Mouse (Mus musculus) heart, postnatal 36 days (tissue): ENCODE measurements around the gene Slc12a8. TPM values are rescaled to one million over a fixed set of nuclear protein-coding genes. Genes with fewer than 3 reads are reported as not detected.
A peak's percentile ranks its signal among the peaks of the same experiment; 100 is the strongest.

Source experiments
- DNase-seq, 2 experiments: peaks; one replicate each; pipeline ENCODE4 v3.0.0; 2021 to 2022
- intact Hi-C: fragments of 180-260 bp; cut with DNase I; formaldehyde crosslinking; loops from one replicate; pipeline ENCODE4 v1.15.1; 2025
- total RNA-seq, 2 experiments: library from RNA; stranded (reverse); gene quantifications; 2 replicates each; pipeline ENCODE4 v1.2.3; 2021

The Slc12a8 gene
- total RNA-seq, 2 experiments from 2014 or later, result 0.43 to 0.44 TPM

DNA sequence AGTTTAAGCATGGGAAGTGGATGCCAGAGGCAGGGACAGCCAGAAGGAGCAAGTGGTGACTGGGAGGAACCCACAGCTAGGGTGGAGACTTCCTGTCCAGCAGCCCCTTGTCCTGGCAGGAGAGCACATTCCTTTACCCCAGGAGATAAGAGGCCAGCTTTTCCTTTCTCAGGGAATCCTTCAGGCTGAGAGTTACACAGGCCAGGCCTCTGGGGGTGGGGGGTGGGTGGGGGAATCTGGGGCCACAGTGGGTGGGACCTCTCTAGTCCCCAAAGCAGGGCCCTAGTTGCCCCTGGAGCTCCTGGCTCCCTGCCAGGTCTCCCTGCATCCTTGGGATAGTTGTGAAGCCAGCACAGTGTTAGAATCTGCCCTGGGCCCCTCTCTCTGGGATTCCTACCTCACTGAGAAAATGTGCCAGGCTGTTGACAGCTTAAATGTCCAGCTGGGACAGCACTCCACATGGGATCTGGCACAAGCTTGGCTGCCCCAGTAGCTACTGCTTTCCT, 63.7 kb downstream of the Slc12a8 start:
- intact Hi-C loops, result loop anchor here (2.0 to 5.0 kb wide), 2 partner anchors 96 to 117 kb away; no protein-coding TSS in a partner anchor
- peak; percentile 71 to 86 for DNase-seq

DNA sequence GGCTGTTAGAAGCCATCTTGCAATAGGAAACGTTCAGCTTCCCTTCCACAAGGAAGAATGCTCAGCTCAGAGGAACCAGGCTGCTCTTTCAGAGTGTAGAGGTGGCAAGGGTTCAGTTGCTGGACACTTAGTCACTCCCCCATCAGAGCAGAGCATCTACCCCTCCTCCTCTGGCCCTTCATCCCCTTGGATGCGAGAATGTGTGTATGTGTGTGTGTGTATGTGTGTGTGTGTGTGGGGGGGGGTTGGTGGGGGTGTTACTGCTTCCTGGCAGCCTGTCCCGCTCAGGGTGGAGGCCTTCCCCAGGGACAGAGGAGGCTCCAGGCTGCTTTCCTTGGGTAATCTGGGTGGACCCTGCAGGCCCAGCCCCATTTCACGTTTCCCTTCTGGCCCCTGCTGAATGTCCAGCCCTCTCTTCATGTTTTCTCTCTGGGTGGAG, 64.6 kb downstream of the Slc12a8 start:
- DNase-seq, result peak; percentile 72 to 77
- intact Hi-C loops, result loop anchor here (2.0 to 5.0 kb wide), 2 partner anchors 95 to 116 kb away; no protein-coding TSS in a partner anchor

DNA sequence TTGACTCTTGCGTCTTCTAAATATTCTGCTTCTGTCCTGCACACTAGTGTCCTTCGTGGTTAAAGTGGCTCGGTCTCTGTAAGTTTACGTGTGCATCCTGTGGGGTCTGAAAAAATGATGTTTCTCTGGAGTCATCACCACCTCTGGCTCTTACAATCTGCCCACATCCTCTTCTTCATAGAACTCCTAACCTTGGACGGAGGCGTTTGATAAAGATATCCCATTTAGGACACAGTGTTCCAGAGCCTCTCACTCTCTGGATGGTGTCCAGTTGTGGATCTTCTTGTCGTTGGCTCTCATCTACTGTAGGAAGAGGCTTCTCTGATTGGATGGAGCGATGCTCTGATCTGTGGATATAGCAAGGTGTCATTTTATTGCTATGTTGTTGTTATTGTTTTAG, 65.4 kb downstream of the Slc12a8 start:
- DNase-seq, result no peak
- intact Hi-C loops, result loop anchor here (5.0 kb wide), 1 partner anchor 115 kb away; no protein-coding TSS in a partner anchor

DNA sequence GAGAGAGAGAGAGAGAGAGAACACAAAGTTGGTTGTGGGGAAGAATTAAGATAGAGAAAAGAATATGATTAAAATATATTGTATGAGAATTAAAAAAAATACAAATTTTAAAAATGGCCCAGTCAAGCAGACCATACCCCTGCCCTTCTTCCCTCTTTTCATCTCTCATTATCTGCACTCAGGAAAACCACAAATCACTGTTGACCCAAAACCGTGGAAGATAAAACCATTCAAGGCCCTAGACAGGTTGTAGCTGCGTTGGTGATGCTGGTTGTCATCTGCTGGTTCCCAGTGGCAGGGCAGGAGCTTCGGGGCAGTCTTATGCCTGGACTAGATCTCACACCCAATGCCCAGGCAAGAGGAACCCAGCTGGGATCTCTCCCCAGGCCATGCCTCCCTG, 66.2 kb downstream of the Slc12a8 start:
- intact Hi-C loops, result loop anchor here (5.0 kb wide), 1 partner anchor 114 kb away; no protein-coding TSS in a partner anchor

DNA sequence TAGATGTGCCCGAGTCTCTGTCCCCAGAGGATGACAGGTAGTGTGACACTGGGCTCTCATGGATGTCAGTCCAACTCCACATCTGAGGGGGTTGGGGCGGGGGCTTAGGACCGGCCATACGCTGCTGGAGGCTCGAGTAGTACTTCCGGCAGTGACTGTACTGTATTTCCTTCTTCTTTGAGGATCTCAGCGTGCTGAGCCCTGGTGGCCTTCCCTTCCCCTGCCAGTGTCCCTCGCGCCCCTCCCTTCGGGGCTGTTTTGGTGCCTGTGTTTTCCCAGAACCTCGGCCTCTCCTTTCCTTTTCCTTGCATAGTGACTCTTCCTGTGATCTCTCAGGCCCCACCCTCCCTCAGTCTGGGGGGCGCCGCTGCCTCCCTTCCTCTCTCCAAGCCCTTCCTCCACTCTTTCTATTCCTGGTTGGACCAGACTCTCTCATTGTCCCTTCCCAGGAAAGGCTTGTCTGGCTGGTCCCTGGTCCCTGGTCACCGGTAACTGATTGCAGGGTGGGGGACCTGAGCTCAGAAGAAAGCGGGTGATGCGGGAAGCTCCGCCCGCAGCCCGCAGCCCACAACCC, 66.8 kb downstream of the Slc12a8 start:
- intact Hi-C loops, result loop anchor here (5.0 kb wide), 1 partner anchor 113 kb away; no protein-coding TSS in a partner anchor
- DNase-seq, result peak; percentile 59 to 73

More for the DNA sequence above, 66.2 kb downstream of the Slc12a8 start:
- no peak for DNase-seq

DNA sequence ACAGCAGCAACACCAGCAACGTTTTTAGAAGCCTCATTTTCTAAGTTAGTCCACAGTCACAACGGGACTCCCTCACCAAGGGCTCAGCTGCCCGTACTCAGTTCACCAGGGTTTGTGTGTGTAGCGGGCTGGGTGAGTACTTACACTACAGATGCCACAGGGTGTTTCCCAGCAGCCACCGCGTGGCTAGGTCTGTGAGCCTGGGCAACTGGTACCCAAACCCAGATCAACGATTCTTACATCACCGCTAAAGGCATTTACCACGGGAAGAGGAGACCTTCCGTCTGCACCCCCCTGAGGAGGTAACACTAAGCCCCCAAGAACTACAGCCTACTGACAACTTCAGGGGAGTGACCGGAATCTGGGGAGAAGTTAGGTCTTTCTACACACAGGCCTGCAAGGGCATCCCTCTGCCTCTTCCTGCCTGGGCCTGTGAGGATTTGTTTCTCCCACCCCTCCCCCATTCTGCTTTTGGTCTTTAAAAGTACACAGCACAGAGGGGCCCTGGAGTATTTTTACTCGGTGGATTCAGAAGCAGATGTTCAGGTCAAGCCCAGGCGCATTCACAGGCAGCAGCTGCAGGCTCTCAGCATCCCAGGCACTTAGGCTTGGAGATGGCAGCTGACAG, 67.4 kb downstream of the Slc12a8 start:
- DNase-seq, result no peak
- intact Hi-C loops, result loop anchor here (5.0 kb wide), 1 partner anchor 113 kb away; no protein-coding TSS in a partner anchor

DNA sequence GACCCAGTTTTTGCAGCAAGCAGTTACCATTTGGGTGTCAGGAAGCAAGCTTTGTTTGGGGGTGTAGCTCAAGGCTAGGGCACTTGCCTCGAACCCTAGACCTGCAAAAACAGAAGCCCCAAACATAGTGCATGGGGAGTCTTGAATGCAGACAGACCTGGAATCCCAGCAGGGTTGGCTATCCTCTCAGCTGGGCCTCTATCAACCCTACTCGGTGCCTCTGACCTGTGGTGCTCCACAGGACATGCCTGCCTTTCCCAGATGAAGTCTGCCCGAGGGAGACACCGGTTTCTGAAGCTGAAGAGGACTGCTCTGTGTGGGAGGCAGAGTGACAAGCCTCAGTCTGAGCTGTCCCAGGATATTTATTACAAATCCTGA, 67.9 kb downstream of the Slc12a8 start:
- intact Hi-C loops, result no loop called here

DNA sequence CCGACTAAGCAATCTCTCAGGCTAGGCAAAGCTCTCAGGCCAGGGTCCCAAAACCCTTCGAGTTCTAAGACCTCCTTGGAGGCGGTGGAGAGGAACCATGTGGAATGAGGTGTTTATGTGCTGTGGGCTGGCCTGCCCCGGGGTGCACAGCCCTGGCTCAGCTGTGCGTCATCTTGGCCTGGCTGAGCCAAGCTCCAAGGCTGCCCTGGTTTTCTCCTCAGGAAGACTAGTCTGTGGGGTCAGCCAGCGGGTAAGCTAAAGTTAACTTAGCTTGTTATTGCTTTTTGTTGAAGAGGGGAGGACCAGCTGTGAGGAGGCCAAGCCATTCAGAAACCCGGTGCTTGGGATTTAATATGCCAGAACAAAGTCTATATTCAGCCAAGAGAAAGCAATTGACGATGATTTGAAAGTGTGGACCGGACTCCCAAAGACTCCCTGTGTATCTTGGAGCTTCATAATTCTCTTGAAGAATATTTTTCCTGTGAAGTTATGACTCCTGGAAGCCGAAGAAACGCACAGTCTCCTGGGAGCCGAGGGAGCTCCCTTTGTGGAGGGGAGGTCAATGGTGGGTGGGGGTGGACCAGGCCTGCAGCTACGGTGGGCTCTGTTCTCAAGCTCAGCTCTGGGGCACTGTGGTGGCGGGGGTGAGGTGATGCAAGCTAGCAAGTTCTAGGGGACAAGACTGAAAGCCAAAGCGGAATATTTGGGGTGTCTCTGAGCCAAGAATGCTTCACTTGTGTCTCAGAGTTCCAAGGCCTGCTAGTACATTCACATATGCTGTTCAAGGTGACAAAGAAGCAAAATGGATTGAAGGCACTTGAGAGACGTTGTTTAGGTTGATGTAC, 70.4 kb downstream of the Slc12a8 start:
- intact Hi-C loops, result no loop called here
- peak; percentile 46 to 66 for DNase-seq

More for the DNA sequence above, 67.9 kb downstream of the Slc12a8 start:
- DNase-seq, result no peak

DNA sequence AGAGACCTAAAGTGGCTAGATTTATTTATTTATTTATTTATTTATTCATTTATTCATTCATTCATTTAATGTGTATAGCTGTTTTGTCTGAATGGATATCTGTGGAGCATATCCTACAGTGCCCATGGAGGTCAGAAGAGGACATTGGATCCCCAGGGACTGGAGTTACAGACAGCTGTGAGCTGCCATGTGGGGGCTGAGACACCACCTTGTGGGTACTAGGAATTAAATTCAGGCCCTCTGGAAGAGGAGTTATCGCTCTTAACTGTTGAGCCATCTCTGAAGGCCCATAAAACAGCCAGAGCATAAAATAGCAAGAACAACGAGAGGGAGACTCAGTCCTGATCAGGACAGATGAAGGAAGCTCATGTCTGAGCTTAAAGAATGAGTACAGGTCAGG, 71.7 kb downstream of the Slc12a8 start:
- no peak for DNase-seq
- intact Hi-C loops, result no loop called here

DNA sequence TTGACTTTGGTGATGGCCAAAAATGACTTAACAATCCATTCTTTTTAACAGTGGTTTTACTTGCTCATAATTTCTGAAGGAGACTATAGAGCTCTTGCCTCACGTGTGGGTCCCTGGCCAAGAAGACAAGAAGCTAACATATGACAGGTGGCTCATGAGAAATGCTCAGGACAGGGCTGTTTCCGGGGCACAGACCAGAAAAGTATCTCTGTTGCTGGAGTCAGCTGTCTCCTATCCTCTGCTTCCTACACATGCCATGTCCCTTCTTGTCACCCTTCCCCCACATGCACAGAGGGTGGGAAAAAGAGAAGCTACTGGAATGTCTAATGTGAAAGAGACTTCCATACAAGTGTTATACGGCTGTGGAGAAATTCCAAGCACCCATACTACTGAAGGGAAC, 73.3 kb downstream of the Slc12a8 start:
- DNase-seq, result no peak
- intact Hi-C loops, result no loop called here

DNA sequence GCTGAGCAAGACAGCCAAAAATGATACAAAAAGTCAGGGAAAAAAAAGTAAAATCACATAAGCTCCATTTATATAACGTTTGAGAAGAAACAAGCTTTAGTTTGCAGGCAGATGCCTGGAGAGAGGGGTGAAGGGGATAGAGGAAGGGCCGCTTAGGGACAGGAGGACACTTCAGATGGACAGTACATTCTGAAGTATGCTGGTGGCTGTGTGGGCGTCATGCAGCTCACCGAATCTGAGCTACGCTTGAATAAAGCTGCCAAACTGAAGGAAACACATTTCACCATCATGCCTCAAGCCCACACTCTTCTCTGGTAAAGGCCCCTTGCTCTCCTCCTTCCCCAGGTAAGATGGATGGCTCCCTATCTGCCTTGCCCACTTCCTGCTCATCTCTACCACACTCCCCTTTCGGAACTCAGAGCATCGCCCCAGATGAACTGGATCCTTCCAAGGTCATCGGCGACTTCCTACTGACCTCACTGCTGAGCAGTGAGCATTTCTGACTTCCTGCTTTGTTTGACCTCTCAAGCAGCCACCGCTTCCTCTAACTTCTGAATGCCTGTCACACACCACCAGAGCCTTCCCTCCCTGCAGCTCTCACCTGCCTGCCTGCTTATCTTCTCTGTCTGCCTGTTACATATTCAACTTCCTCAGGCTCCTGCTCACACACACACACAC, 74.4 kb downstream of the Slc12a8 start:
- intact Hi-C loops, result no loop called here
- no peak for DNase-seq

DNA sequence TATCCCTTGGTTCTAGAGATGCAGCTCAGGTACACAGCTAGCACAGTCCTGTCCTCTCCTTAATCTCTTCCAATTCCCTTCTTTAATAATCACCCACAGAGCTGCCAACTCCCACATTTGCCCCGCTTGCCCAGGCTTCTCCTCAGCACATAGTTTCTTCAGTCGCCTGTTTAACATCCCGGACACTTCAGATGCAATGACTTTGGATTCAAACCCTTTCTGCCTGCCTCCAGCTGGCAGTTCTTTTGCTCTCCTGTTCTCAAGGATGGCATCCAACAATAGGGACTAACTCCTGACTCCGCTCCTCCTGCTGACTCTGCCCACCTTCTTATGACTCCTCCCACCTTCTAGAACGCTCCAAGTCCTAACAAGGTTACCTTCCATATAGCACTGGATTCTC, 75.2 kb downstream of the Slc12a8 start:
- no peak for DNase-seq
- intact Hi-C loops, result no loop called here

DNA sequence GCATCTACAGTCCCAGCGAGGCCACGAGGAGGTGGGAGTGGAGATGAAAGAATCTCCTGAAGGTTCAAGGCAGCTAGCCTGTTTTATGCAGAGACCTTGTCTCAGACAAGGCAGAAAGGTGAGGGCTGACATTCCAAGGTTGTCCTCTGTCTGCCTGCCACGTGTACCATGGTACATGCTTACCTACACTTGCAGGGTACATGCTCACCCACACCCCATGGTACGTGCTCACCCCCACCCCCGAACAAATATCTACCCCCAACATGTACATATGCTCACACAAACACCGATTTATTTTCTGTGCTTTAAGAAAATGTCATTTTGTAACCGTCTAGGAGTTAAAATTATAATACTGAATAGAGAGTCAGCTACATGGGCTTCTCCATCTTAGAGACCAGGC, 76.3 kb downstream of the Slc12a8 start:
- no peak for DNase-seq
- intact Hi-C loops, result no loop called here

DNA sequence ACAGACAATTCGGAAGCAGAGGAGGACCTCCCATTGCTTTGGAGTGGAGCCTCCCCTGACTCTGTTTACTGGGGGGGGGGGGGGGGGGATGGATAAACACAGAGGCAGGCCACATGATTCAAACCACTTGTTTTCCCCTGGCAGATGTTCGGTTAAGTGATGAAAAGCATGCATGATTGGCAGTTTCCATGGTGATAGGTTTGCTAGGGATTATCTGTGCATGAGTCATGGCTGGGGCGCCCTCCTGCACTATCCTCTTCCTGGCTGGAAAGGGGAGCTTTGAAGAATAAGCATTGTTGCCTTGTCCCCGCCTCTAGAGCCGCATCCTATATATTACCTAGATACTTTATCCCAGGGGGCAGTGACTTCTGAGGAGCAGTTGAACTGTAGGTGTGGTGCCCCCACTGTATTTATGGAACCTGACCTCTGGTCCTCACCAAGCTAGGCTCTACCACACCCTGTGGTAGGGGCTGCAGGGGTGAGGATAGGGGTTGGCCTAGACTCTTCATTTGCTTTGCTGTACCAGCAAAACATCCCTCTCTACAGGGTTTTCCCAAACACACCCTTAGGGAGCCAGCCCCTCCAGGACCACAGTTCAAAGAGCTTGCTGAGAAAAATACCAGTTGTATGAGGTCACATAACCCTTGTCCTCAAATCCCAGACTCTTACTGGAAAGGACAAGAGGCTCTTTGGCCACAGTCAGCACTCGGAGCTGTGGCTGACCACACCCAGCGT, 77.1 kb downstream of the Slc12a8 start:
- intact Hi-C loops, result no loop called here
- DNase-seq, result peak in 1 of 2 experiments; percentile 67

DNA sequence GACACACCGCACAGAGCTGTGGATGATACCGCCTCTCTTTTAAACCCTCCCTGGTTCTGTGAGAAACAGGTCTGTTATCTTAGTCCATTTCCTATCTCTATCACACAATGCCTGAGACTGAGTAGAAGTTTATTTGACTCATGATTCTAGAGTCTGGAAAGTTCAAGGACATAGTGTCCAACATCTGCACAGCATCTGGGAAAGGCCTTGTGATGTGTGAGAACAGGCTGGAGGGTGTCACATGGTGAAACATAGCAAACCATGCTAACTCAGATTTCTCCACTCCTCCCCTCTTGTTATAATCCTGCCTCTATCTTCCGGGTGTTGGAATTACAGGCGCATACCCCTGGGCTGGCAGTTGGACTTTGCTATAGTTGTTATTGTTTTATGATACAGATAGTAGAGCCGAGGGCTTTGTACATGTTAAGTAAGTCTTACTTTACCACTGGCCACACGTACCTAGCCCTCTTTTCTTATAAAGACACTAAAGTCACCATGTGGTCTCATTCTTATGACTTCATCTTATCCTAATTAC, 78.2 kb downstream of the Slc12a8 start:
- DNase-seq, result no peak
- intact Hi-C loops, result no loop called here

DNA sequence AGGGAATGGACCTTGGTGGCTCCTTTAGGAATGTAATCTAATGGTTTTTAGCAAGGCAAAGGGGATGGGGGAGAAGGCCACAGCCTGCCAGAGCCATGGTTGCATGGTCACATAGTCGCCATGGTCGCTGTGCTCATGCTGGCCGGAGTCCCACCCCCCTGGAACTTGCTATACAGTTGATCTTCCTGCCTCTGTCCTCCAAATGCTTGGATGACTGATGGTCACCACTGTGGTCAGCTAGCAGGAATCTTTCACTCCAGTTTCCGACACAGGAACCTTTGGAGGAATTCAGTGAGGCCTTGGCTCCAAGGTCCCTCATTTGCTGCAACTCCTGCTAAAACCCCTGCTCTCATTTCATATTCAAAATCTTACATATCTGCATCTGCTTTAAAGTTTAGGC, 79.1 kb downstream of the Slc12a8 start:
- DNase-seq, result no peak
- intact Hi-C loops, result no loop called here

DNA sequence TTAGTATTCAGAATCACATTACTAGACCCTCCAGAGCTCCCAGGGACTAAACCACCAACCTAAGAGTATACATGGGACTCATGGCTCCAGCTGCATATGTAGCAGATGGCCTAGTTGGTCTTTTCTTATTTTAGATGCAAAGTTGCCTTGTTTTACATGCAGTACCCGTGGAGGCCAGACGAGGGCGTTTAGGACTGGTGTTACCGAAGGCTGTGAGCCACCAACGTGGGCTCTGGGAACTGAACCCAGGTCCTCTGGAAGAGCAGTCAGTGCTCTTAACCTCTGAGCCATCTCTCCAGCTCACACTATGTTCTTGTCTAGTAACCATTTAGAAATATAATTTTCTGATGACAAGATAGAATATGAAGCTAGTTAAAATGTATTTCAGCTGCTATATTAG, 83.1 kb downstream of the Slc12a8 start:
- intact Hi-C loops, result no loop called here

DNA sequence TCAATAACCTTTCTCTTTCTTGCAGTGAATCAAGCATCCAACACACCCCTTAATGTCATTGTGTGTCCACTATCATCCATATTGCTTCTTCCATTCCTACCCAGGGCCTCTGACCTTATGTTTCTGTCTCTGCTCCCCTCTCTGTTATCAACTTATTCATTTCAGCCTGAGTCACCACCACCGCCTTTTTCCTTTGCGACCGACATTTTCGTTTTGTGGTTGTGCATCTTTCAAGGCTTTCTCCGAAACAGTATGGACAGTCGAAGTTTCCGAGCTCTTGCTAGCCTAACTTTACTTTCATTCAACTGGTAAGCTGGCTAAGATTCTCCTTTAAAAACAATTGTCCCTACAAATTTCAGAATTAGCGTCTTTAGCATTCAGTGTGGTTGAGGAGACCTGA, 84.2 kb downstream of the Slc12a8 start:
- DNase-seq, result no peak
- intact Hi-C loops, result no loop called here

More for the DNA sequence above, 83.1 kb downstream of the Slc12a8 start:
- DNase-seq, result no peak
